Mouse (Mus musculus): ENCODE data around the gene Mfsd4a.

GRCm38 (mm10) chr1:132085181-132086049 is 17.6 kb upstream of the Mfsd4a start:
- TF ChIP-seq CTCF (IDR thresholded peaks at IDR 0.05; ENCODE audit: low read depth) = no peak
- no peak for TF ChIP-seq EP300 (optimal IDR thresholded peaks at IDR 0.05)
